Mouse (Mus musculus) ES-Bruce4 (cell line): ENCODE measurements around the gene Cdh15.

ENCODE experiments used
- CTCF ChIP-seq: IDR thresholded peaks from one replicate; pipeline ENCODE4 v1.8.1; 2011; ENCODE audit warnings: low read depth, low read length
- EP300 ChIP-seq: IDR thresholded peaks from 2 replicates; pipeline ENCODE4 v1.6.1; 2011; ENCODE audit warnings: low read depth, low read length; ENCODE audit not compliant: insufficient read depth

DNA sequence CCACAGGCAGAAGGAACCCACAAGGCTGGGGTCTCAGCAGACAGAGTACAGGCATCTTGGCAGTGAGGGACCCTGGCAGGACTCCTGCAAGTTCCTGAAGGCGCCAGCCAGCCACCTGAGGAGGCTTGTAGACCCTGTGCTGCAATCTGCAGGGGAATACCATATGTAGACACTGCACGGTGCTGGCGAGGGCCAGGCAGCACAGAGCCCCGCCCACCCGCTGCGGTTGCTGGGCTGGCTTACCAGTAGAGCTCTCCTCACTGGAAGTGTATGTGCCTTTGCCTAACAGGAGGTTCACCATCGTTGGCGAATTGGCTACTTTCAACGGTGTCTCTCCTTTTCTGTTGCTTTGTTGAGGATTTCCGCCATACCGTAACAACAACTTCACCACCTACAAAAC lies 48.6 kb downstream of the Cdh15 start:
- no peak for TF ChIP-seq EP300
- no peak for TF ChIP-seq CTCF
